Mouse (Mus musculus) liver, adult 2 months (tissue): ENCODE data around the gene Doxl2. TPM values are rescaled to one million over a fixed set of nuclear protein-coding genes. Genes with fewer than 3 reads are reported as not detected.
A peak's percentile ranks its signal among the peaks of the same experiment; 100 is the strongest.

Experiments
- DNase-seq: peaks from one replicate; pipeline ENCODE4 v3.0.0-alpha.2; 2011; ENCODE audit warnings: low read depth, low spot score; ENCODE audit errors: extremely low read depth
- H3K27ac ChIP-seq: fragments of 200-500 bp; replicated peaks from 2 replicates; pipeline ENCODE4 v1.5.1; 2012; ENCODE audit warnings: low read depth, mild to moderate bottlenecking, control low read depth, inconsistent platforms, low read length; ENCODE audit not compliant: insufficient read depth
- H3K27me3 ChIP-seq: fragments of 200-500 bp; 2 replicates; pipeline ENCODE4 v1.6.1; 2012; ENCODE audit warnings: mild to moderate bottlenecking, moderate library complexity, low read length, inconsistent platforms; ENCODE audit not compliant: control insufficient read depth, insufficient read depth
- H3K36me3 ChIP-seq: fragments of 200-500 bp; 2 replicates; pipeline ENCODE4 v1.6.1; 2012; ENCODE audit warnings: low read length, inconsistent platforms; ENCODE audit not compliant: control insufficient read depth, insufficient read depth
- H3K4me1 ChIP-seq: fragments of 200-500 bp; 2 replicates; pipeline ENCODE4 v1.6.1; 2011; ENCODE audit warnings: low read length; ENCODE audit not compliant: control insufficient read depth, insufficient read depth
- H3K4me3 ChIP-seq: fragments of 200-500 bp; 2 replicates; pipeline ENCODE4 v1.5.1; 2011; ENCODE audit warnings: low read depth, mild to moderate bottlenecking, control low read depth, low read length, moderate library complexity; ENCODE audit not compliant: insufficient read depth
- H3K79me2 ChIP-seq: fragments of 200-500 bp; 2 replicates; pipeline ENCODE4 v1.6.1; 2012; ENCODE audit warnings: inconsistent platforms, mild to moderate bottlenecking, low read length, moderate library complexity; ENCODE audit not compliant: control insufficient read depth, insufficient read depth
- H3K9ac ChIP-seq: fragments of 200-500 bp; 2 replicates; pipeline ENCODE4 v1.6.1; 2012; ENCODE audit warnings: low read depth, mild to moderate bottlenecking, control low read depth, inconsistent platforms, low read length
- CTCF ChIP-seq: fragments of 200-500 bp; IDR thresholded peaks from 2 replicates; pipeline ENCODE4 v1.5.1; 2011; ENCODE audit warnings: low read depth, low read length, control low read depth
- POLR2A ChIP-seq: fragments of 200-500 bp; IDR thresholded peaks from 2 replicates; pipeline ENCODE4 v1.6.1; 2011; ENCODE audit warnings: low read length, control low read depth; ENCODE audit not compliant: insufficient read depth; ENCODE audit errors: extremely low read depth
- WGBS: fragments of 180-500 bp; shearing (Covaris S2); methylation state at CpG from one replicate; pipeline ENCODE4 v1.1.7; 2018; 5-methylcytosine and 5-hydroxymethylcytosine counted together
- polyA plus RNA-seq: library from polyadenylated mRNA; depleted of rRNA; stranded (reverse); fragments of >200 nt; gene quantifications from 2 replicates; pipeline ENCODE4 v1.2.3, GENCODE M21; 2012
- total RNA-seq: library from RNA; depleted of rRNA; stranded (reverse); fragments of >200 nt; gene quantifications from 2 replicates; pipeline ENCODE4 v1.2.3, GENCODE M21; 2014

Gene Doxl2
- total and polyA plus RNA-seq, 2 experiments, result not detected

DNA sequence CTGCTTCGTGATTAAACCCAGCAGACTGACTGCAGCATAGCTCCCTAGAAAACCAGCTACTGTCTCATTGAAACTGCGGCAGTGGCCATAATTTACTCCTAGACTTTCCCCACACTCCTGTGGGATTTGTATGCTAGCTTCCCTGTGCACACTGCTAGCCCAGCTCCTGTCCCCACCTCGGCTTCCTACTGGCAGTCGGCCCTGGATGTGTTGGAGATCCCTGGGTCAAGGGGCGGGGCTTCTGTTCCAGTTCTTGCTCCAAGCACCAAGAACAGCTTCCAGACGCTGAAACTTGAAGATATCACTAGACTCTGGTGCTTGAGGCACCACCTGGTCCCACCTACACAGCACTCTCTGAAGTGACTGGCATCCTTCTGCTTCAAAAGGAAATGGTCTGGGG lies 23.4 kb downstream of the Doxl2 start:
- Histone ChIP-seq H3K9ac (no peak overlapping the region), H3K4me1 (no peaks in the 10 kb centered on the region), H3K79me2 (no peaks in the 10 kb centered on the region), H3K27ac (no peak overlapping the region), H3K27me3 (no peaks in the 10 kb centered on the region), H3K4me3 (no peak overlapping the region), H3K36me3 (no peaks in the 10 kb centered on the region)
- TF ChIP-seq POLR2A (no peak), CTCF (no peak)
- no peak for DNase-seq
- WGBS, result 71% methylated on average over 6 of the region's 6 CpGs

DNA sequence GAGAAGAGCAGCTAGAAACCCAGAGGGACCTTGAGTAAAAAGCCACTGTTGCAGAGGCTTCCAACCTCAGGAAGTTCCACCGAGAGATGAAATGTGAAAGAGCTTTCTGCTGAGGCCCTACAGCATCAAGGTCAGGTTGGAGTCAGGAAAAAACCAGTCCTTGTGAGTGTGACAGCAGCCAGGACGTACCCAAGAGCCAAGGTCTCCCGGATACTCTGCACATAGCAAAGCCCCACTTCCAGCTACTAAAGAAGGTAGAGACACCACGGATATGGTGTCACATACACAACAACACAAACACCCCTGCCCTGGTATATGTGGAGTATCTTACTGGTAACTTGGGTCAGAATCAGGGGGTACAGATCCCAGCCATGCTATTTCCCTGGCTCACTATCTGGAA lies 24.0 kb downstream of the Doxl2 start:
- Histone ChIP-seq H3K4me1 (no peaks in the 10 kb centered on the region), H3K79me2 (no peaks in the 10 kb centered on the region), H3K27ac (no peak overlapping the region), H3K9ac (no peak overlapping the region), H3K4me3 (no peak overlapping the region), H3K27me3 (no peaks in the 10 kb centered on the region), H3K36me3 (no peaks in the 10 kb centered on the region)
- TF ChIP-seq CTCF (no peak), POLR2A (no peak)
- 87% methylated on average over 4 of the region's 4 CpGs for WGBS
- DNase-seq, result no peak

DNA sequence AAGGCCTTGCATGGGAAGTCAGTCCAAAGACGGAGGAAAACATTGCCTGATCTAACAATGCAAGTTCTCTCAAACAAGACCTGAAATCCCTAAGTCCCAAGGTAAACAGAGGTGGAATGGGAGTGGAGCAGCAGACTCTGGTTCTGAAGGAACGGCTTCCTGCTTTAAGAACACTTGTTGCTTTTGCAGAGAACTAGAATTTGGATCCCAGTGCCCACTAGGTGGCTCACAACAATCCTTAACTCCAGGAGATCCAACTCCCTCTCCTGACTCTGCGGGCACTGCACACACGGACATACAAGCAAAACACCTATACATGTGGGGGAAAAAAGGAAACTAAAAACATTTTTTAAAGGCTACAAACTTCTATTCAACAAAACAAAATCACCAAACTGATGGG lies 28.6 kb downstream of the Doxl2 start:
- DNase-seq, result no peak
- Histone ChIP-seq H3K9ac (no peak overlapping the region), H3K36me3 (no peaks in the 10 kb centered on the region), H3K79me2 (no peaks in the 10 kb centered on the region), H3K4me1 (peaks cover 3% of the 10 kb centered on the region), H3K4me3 (no peak overlapping the region), H3K27ac (no peak overlapping the region), H3K27me3 (no peaks in the 10 kb centered on the region)
- no peak for TF ChIP-seq CTCF
- TF ChIP-seq POLR2A, result no peak
- 38% methylated on average over 4 of the region's 4 CpGs for WGBS

GRCm38 (mm10) chr6:49007981-49008380 lies 33.2 kb downstream of the Doxl2 start:
- TF ChIP-seq CTCF (peak; percentile 97), POLR2A (no peak)
- no peak overlapping the region for H3K9ac ChIP-seq
- DNase-seq, result peak; percentile 47
- H3K4me3 ChIP-seq, result no peak overlapping the region
- peaks cover 5% of the 10 kb centered on the region for H3K4me1 ChIP-seq
- no peaks in the 10 kb centered on the region for H3K36me3 ChIP-seq
- H3K27me3 ChIP-seq, result no peaks in the 10 kb centered on the region
- no peaks in the 10 kb centered on the region for H3K79me2 ChIP-seq
- no peak overlapping the region for H3K27ac ChIP-seq
- 1% methylated on average over 9 of the region's 9 CpGs for WGBS

GRCm38 (mm10) chr6:49008420-49009160 lies 33.8 kb downstream of the Doxl2 start:
- Histone ChIP-seq H3K4me1 (peaks cover 5% of the 10 kb centered on the region), H3K9ac (no peak overlapping the region), H3K27me3 (no peaks in the 10 kb centered on the region), H3K79me2 (no peaks in the 10 kb centered on the region), H3K36me3 (no peaks in the 10 kb centered on the region), H3K27ac (no peak overlapping the region), H3K4me3 (no peak overlapping the region)
- DNase-seq, result no peak
- WGBS, result 21% methylated on average over 13 of the region's 13 CpGs
- TF ChIP-seq CTCF (no peak), POLR2A (no peak)

DNA sequence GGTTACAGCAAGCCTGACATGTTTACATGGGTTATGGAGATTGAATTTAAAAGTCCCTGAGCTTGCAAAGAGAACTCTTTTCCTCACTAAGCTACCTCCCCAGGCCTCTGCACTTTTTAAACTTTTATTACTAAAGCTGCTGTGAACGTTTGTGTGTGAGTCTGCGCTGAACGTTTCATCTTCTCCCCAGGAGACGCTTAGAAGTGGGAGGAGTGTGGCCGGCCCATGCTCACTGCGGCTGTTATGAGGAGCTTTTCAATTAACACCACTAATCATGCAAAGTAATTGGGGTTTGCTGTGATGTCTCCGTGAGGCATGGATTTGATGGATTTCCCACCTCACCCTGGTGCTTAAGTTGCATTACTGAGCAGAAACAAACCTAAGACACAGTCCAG lies 34.4 kb downstream of the Doxl2 start:
- Histone ChIP-seq H3K27me3 (no peaks in the 10 kb centered on the region), H3K79me2 (no peaks in the 10 kb centered on the region), H3K36me3 (no peaks in the 10 kb centered on the region), H3K4me3 (no peak overlapping the region), H3K9ac (no peak overlapping the region), H3K27ac (no peak overlapping the region), H3K4me1 (peaks cover 5% of the 10 kb centered on the region)
- WGBS, result 52% methylated on average over 7 of the region's 7 CpGs
- DNase-seq, result no peak
- no peak for TF ChIP-seq POLR2A
- no peak for TF ChIP-seq CTCF
